Mouse (Mus musculus) cortical plate, adult 2 months (tissue): ENCODE data around the gene Hivep1. TPM values are rescaled to one million over a fixed set of nuclear protein-coding genes. Genes with fewer than 3 reads are reported as not detected.

Experiments used
- H3K27ac ChIP-seq: fragments of 200-500 bp; 2 replicates; pipeline ENCODE4 v1.5.1; 2012; ENCODE audit warnings: low read length, control low read depth, inconsistent platforms; ENCODE audit not compliant: insufficient read depth
- H3K4me1 ChIP-seq: fragments of 200-500 bp; 2 replicates; pipeline ENCODE4 v1.6.1; 2011; ENCODE audit warnings: low read length; ENCODE audit not compliant: control insufficient read depth, insufficient read depth
- H3K4me3 ChIP-seq: fragments of 200-500 bp; 2 replicates; pipeline ENCODE4 v1.5.1; 2011; ENCODE audit warnings: mild to moderate bottlenecking, low read length, control low read depth; ENCODE audit not compliant: insufficient read depth
- CTCF ChIP-seq: fragments of 200-500 bp; IDR thresholded peaks from 2 replicates; pipeline ENCODE4 v1.5.1; 2011; ENCODE audit warnings: mild to moderate bottlenecking, control low read depth, low read length; ENCODE audit not compliant: insufficient read depth; ENCODE audit errors: extremely low read depth
- POLR2A ChIP-seq: fragments of 200-500 bp; IDR thresholded peaks from 2 replicates; pipeline ENCODE4 v1.6.1; 2011; ENCODE audit warnings: mild to moderate bottlenecking, low read length, control low read depth; ENCODE audit not compliant: insufficient read depth; ENCODE audit errors: extremely low read depth
- polyA plus RNA-seq: library from polyadenylated mRNA; depleted of rRNA; stranded (reverse); fragments of >200 nt; gene quantifications from 2 replicates; pipeline ENCODE4 v1.2.3, GENCODE M21; 2012

The Hivep1 gene
- polyA plus RNA-seq, 1 experiment: 33.2 TPM

DNA sequence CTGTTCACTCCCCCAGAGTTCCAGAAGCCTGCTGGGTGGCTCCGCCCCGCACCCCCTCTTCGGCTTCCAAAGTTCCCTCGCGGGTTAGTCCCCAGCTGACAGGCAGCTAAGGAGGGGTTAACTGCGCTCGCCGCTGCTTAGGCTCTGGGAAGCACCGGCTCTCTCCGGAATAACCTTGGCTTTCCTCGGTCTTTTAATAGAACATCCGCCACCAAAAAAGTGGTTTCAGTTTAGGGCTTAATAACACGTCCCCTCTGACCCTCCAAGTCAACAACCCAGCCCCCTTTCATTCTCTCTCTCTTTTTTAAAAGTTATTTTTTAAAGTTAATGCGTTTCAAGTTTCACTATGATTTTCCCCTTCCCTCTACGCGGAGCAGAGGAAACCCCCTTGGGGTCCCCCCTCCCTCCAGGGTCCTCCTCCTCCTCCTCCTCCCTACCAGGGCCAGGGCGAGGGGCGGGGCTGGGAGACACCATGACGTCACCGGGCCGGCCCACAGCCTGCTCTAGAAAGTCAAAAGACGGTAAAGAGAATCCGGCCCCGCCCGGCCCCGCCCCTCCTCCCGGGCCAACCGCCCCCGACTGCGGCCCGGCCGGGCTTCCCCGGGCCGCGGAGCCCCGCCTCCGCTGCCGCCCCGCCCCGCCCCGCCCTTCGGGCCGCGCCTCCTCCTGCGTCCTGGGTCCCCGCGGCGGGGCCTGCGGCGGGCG, 467 bp upstream of the Hivep1 start:
- H3K4me3 ChIP-seq: peak overlapping the region; percentile 51
- TF ChIP-seq POLR2A (no peak), CTCF (no peak)
- H3K4me1 ChIP-seq: peaks cover 1% of the 10 kb centered on the region; the same call in 1 of the 2 replicates
- H3K27ac ChIP-seq: peak overlapping the region; percentile 81; the same call in 1 of the 2 replicates

DNA sequence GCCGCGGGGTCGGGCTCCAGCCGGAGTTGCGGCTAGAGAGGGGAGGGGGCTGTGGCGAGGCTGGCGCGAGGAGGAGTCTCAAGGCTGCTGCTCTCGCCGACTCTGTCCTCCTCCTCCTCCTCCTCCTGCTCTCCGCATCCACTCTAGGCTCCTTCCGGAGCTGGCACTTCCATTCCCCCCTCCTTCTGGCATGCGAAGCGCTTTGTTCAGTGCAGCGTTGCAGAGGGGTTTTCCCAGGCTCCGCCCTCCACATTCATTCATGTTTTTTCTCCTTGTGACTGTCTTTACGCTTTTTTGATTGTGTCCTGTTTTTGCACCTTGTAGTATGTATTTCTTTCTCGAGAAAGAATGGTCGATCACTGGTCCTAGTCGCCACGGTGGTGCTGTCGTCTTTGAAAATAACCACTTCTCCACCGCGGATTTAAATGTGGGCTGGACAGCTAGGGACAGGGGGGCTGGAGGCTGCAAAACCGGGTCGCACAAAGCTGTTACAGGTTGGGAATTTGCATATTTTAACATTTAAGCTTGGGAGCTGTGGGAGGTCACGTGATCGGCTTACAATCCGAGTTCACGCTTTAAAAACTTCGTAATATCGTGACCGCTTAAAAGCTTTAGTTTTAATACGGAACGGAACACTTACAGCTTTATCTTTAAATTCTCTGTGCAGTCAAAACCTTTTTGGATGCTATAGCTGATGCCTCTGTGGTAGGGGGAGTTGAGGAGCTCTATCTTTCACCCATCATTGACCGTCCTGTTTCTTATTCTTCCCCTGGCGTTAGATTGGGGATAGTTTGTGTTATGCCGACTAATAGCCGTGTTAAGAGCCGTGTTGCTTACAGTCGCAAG, 1.1 kb downstream of the Hivep1 start:
- Histone ChIP-seq H3K4me1 (peaks cover 1% of the 10 kb centered on the region; the same call in 1 of the 2 replicates), H3K4me3 (peak overlapping the region; percentile 51), H3K27ac (0 out of 2 replicates have a peak overlapping the region, but pooled peaks have one; percentile 32)
- TF ChIP-seq CTCF (no peak), POLR2A (no peak)

DNA sequence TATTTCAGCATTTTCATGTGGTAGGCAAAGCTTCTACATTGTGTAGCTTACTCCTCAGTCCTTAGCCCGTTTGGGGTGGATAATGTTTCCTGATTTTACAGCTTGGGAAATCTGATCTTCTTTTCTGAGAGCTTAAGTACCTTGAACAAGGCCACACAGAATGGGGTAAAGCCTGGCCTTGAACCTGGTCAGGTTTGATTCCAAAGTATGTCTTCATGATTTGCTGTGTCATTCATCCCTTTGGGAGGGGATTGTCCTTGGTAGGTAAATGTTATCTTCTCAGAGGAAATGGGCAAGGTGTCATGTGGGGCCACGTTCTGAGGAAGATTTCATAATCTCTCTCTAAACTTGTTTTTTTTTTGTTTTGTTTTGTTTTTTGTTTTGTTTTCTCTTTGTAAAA, 1.8 kb downstream of the Hivep1 start:
- TF ChIP-seq CTCF (no peak), POLR2A (no peak)
- Histone ChIP-seq H3K4me1 (peaks cover 1% of the 10 kb centered on the region; the same call in 1 of the 2 replicates), H3K27ac (no peak overlapping the region), H3K4me3 (peak overlapping the region; percentile 51; the same call in 1 of the 2 replicates)

DNA sequence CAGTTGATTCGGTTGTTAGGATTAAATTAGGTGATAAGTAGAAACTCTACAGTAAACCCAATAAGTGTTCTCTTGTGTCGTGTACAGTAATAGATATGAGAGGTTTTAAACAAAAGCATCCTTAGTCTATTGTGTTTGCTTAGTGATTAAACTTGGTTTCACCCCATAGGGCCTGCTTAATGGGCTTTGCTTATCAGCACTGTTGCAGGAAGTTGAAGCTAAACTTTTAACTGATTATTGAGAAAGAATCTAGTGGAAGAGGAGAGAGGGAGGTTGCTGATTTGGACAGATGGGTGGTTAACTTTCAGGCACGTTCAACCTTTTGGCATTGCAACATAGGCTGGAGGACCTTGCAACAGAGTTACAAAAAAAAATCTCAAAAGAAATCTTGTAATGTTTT, 2.3 kb downstream of the Hivep1 start:
- no peaks in the 10 kb centered on the region; the same call in 1 of the 2 replicates for H3K4me1 ChIP-seq
- TF ChIP-seq CTCF: no peak
- TF ChIP-seq POLR2A: no peak
- no peak overlapping the region for H3K4me3 ChIP-seq
- H3K27ac ChIP-seq: no peak overlapping the region

DNA sequence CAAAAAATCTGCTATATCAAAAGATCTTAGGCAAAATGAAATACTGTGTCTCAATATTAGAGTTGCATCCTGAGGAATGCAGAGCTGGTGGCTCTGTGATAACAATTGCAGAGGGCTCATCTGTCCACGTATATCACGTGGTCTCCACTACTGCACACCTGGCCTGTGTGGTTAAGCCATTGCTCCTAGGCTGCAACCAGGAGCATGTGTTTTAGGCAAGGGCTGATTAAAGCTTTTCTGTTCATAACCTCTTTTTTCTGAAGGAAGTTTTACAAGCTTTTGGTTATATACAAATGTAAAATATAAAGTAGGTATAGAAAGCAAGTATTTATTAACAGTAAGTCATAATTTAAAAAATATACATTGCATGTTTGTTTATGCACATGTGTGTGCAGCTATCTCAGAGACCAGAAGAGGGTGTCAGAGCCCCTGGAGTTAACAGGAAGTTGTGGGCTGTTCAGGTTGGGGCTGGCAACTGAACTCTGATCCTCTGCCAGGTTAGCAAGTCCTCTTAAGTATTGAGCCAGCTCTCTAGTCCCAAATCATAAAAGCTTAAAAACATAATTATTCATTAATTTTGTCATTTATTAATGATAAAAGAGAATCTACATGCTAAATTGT, 5.0 kb downstream of the Hivep1 start:
- Histone ChIP-seq H3K27ac (no peak overlapping the region), H3K4me1 (no peaks in the 10 kb centered on the region)
- no peak for TF ChIP-seq CTCF
- no peak for TF ChIP-seq POLR2A

DNA sequence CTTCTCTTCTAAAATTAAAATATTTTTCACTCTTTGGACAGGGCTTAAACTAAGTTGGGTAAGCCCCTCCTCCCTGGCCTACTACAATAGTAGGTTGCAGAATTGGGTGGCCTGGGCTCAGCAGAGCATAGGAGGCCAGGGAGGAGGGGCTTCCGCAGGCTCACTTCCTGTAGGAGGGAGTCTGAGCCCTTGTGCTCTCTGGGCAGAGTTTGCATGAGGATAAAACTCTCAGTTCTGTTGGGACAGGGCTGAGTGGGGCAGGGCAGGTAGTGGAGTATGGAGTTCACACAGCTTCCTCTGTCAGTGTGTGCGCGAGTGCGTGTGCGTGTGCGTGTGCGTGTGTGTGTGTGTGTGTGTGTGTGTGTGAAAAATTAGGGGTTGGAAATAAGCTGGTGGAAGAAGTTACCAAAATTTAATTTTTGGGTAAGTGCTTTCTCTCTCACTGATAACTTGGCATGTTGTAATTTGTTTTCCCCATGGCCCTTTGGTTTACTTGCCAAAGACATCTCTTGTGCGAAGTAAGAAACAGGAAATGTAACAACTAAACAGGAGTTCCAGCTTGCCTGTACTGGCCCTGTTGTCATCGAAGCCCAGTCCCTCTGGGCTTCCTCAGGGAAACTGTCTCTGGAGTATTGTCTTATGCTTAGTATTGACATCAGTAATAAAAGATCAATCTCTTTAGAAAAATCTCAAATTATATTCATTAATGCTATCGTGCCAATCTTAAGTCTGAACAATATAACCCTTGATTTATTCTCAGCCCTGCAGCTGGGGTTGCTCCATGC, 9.2 kb downstream of the Hivep1 start:
- Histone ChIP-seq H3K4me3 (no peak overlapping the region), H3K27ac (no peak overlapping the region), H3K4me1 (no peaks in the 10 kb centered on the region)
- no peak for TF ChIP-seq CTCF
- TF ChIP-seq POLR2A: no peak

More for the DNA sequence above, 5.0 kb downstream of the Hivep1 start:
- no peak overlapping the region for H3K4me3 ChIP-seq

DNA sequence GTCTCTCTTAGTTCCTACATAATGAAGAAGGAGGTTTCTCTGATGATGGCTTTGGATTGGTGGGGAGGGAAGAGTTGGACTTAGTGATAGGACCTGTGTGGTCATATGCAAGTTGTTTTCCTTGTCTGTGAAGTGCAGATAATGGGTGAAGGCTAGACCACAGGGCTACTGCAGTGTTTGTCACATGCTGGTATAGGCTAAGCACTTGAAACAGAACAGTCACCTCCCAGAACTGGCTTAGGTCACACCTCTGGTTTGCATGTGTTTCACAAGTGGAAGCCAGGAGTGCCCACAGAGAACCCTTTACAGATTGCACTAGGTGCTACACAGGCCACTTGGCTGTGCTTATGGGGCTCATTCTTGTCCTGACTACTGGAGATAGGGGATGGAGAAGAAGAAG, 12.4 kb downstream of the Hivep1 start:
- no peak overlapping the region for H3K27ac ChIP-seq
- H3K4me1 ChIP-seq: 0 out of 2 replicates have a peak, but pooled peaks cover under 1% of the 10 kb centered on the region
- H3K4me3 ChIP-seq: no peak overlapping the region
- TF ChIP-seq POLR2A (no peak), CTCF (no peak)

DNA sequence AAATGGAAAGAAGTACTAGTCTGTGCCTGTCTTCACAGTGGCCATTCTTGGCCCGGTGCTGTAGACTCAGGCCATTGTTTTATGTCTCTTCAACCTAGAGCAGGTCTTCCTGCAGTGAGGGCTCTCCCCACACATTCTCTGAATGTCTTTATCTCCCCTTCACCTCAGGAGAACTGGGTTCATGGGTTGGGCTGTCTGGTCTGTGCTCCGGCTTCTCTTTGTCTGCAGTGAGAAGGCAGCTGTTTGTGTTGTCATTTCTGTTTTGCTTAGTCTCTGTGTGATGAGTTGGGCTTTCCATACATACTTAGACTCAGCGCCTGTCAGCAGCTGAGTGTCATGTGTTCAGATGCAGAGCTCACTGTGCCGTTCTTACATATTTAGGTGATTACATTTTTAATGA, 18.4 kb downstream of the Hivep1 start:
- peaks cover 1% of the 10 kb centered on the region; the same call in 1 of the 2 replicates for H3K4me1 ChIP-seq
- H3K27ac ChIP-seq: no peak overlapping the region
- no peak overlapping the region for H3K4me3 ChIP-seq
- no peak for TF ChIP-seq CTCF
- TF ChIP-seq POLR2A: no peak
